Mouse (Mus musculus) layer of hippocampus, postnatal 10 days (tissue): ENCODE measurements around the gene Csnk2a2. TPM values are rescaled to one million over a fixed set of nuclear protein-coding genes. Genes with fewer than 3 reads are reported as not detected.

Experiments
- DNase-seq, 2 experiments: peaks; one replicate each; pipeline ENCODE4 v3.0.0; 2021; ENCODE audit warnings: low spot score in 2 of 2
- total RNA-seq, 2 experiments: library from RNA; stranded (reverse); gene quantifications; 2 replicates each; pipeline ENCODE4 v1.2.3; 2021

Gene Csnk2a2
- total RNA-seq, 2 experiments from 2014 or later: 73.8 to 80.8 TPM

- no peak for DNase-seq
These were observed 63.0 kb downstream of the Csnk2a2 start for GRCm38 (mm10) chr8:95426781-95427281.

GRCm38 (mm10) chr8:95424682-95425081, 65.2 kb downstream of the Csnk2a2 start:
- no peak for DNase-seq

GRCm38 (mm10) chr8:95422193-95422810, 67.5 kb downstream of the Csnk2a2 start:
- no peak for DNase-seq

- peak in 1 of 2 experiments; percentile 47 for DNase-seq
These were observed 78.4 kb downstream of the Csnk2a2 start for GRCm38 (mm10) chr8:95411309-95411972.

GRCm38 (mm10) chr8:95409518-95409917, 80.3 kb downstream of the Csnk2a2 start:
- no peak for DNase-seq

GRCm38 (mm10) chr8:95401091-95401490, 88.7 kb downstream of the Csnk2a2 start:
- no peak for DNase-seq

GRCm38 (mm10) chr8:95399131-95399530, 90.7 kb downstream of the Csnk2a2 start:
- no peak for DNase-seq

GRCm38 (mm10) chr8:95397201-95397600, 92.6 kb downstream of the Csnk2a2 start:
- no peak for DNase-seq

GRCm38 (mm10) chr8:95396752-95397151, 93.1 kb downstream of the Csnk2a2 start:
- DNase-seq: no peak

Other genes with a start within 250 kb of the Csnk2a2 start
- under 1 TPM; 0.87 to 0.91 TPM for gene Cngb1, start 183.5 kb downstream of the Csnk2a2 start, total RNA-seq
- 1 to 10 TPM; 1.4 to 1.7 TPM for gene Tepp, start 179.5 kb downstream of the Csnk2a2 start, total RNA-seq
- 10 to 100 TPM; 18.1 to 19.4 TPM for gene Zfp319, start 158.1 kb downstream of the Csnk2a2 start, total RNA-seq
- 10 to 100 TPM; 17.2 to 22.8 TPM for gene Usb1, start 157.8 kb downstream of the Csnk2a2 start, total RNA-seq
- gene Mmp15, start 137.8 kb downstream of the Csnk2a2 start, total RNA-seq: 10 to 100 TPM; 41.2 to 42.5 TPM
- 10 to 100 TPM; 64.1 to 67.9 TPM for gene Cfap20, start 55.2 kb downstream of the Csnk2a2 start, total RNA-seq
- gene Ccdc113, start 44.0 kb upstream of the Csnk2a2 start, total RNA-seq: 1 to 10 TPM; 1.1 to 2.4 TPM
- gene Prss54, start 86.3 kb upstream of the Csnk2a2 start, total RNA-seq: not detected
- 1 to 10 TPM; 2.5 to 2.6 TPM for gene Gins3, start 143.4 kb upstream of the Csnk2a2 start, total RNA-seq
- gene Ndrg4, start 186.9 kb upstream of the Csnk2a2 start, total RNA-seq: 1,000 to 10,000 TPM; 1,214 to 1,219 TPM
- gene Setd6, start 225.8 kb upstream of the Csnk2a2 start, total RNA-seq: 10 to 100 TPM; 21.7 to 27.4 TPM